15 mouse cellular contexts compared by ENCODE assay signal in genomic region chr4:106483215-106483727, GRCm38 (mm10). TPM values are rescaled to one million over a fixed set of nuclear protein-coding genes. Genes with fewer than 3 reads are reported as not detected.
"Had no signal": no experiment of that assay in that cellular context is flagged by ENCODE, and none has a peak within 500 bp of the region (broad histone marks: within the 10 kb centered on the region; RNA-seq: fewer than 3 reads in every experiment).

No protein-coding gene starts in this region.

- H3K36me3 ChIP-seq: limb, embryonic 12.5 days; liver, embryonic 13.5 days; lung, embryonic 15.5 days; midbrain, embryonic 13.5 days; neural tube, embryonic 12.5 days; stomach, embryonic 15.5 days had no signal

- H3K9me3 ChIP-seq: limb, embryonic 12.5 days; liver, embryonic 13.5 days; lung, embryonic 15.5 days; megakaryocyte, embryonic 14.5 days; midbrain, embryonic 13.5 days; neural tube, embryonic 12.5 days; stomach, embryonic 15.5 days had no signal

- H3K27ac ChIP-seq: layer of hippocampus, adult 2 months; limb, embryonic 12.5 days; liver, embryonic 13.5 days; lung, embryonic 15.5 days; macrophage; midbrain, embryonic 13.5 days; neural tube, embryonic 12.5 days; stomach, embryonic 15.5 days had no signal

- DNase-seq: liver; liver, embryonic 13.5 days; liver, postnatal 0 days; lung, postnatal 14 days; thymus, postnatal 36 days had no signal

- H3K4me1 ChIP-seq: liver, embryonic 13.5 days; lung, embryonic 15.5 days; megakaryocyte, embryonic 14.5 days; stomach, embryonic 15.5 days had no signal

- H3K4me2 ChIP-seq: limb, embryonic 12.5 days; liver, embryonic 13.5 days; lung, embryonic 15.5 days; midbrain, embryonic 13.5 days; neural tube, embryonic 12.5 days; stomach, embryonic 15.5 days had no signal

- H3K27me3 ChIP-seq: neural tube, embryonic 12.5 days; stomach, embryonic 15.5 days had no signal

- ATAC-seq: hindbrain, embryonic 16.5 days; liver, postnatal 0 days; midbrain, embryonic 13.5 days had no signal

- H3K4me3 ChIP-seq: layer of hippocampus, adult 2 months; limb, embryonic 12.5 days; liver, embryonic 13.5 days; lung, embryonic 15.5 days; megakaryocyte, embryonic 14.5 days; midbrain, embryonic 13.5 days; neural tube, embryonic 12.5 days; stomach, embryonic 15.5 days had no signal

- H3K9ac ChIP-seq: limb, embryonic 12.5 days; liver, embryonic 13.5 days; liver, postnatal 0 days; lung, embryonic 15.5 days; midbrain, embryonic 13.5 days; neural tube, embryonic 12.5 days; stomach, embryonic 15.5 days had no signal

RNA-seq across cellular contexts. Expression of gene Bsnd, which starts 8.8 kb away (rescaled TPM):
- polyA plus RNA-seq: hindbrain, embryonic 16.5 days; intestine, embryonic 14.5 days; limb, embryonic 12.5 days; liver, embryonic 13.5 days; liver, postnatal 0 days; lung, embryonic 15.5 days; macrophage; midbrain, embryonic 13.5 days; neural tube, embryonic 12.5 days; stomach, embryonic 15.5 days had no signal

RNA-seq across cellular contexts. Expression of gene Pcsk9, which starts 19.1 kb away (rescaled TPM):
- polyA plus RNA-seq: macrophage had no signal
